Mouse (Mus musculus) lung, postnatal 4 days (tissue): ENCODE results near the gene A230050P20Rik.
A peak's percentile ranks its signal among the peaks of the same experiment; 100 is the strongest.

ENCODE experiments used
- DNase-seq, 2 experiments: peaks; one replicate each; pipeline ENCODE4 v3.0.0; 2021

Gene A230050P20Rik

GRCm38 (mm10) chr9:20897736-20898510 lies 29.5 kb downstream of the A230050P20Rik start:
- no peak for DNase-seq

- DNase-seq: peak; percentile 90
Observed at GRCm38 (mm10) chr9:20898511-20899073, 30.1 kb downstream of the A230050P20Rik start, which contains the start of gene Eif3g. TSS of gene Eif3g (minus strand) at chr9:20898623.

GRCm38 (mm10) chr9:20901466-20902173 lies 33.2 kb downstream of the A230050P20Rik start:
- peak in 1 of 2 experiments; percentile 58 for DNase-seq

- no peak for DNase-seq
Observed at GRCm38 (mm10) chr9:20902174-20902491, 33.7 kb downstream of the A230050P20Rik start.

GRCm38 (mm10) chr9:20909948-20910347 lies 41.5 kb downstream of the A230050P20Rik start:
- DNase-seq: no peak

- DNase-seq: peak in 1 of 2 experiments; percentile 55
Observed at GRCm38 (mm10) chr9:20916160-20916559, 47.7 kb downstream of the A230050P20Rik start.

- no peak for DNase-seq
Observed at GRCm38 (mm10) chr9:20923258-20923657, 54.8 kb downstream of the A230050P20Rik start.
